ENCODE assay signal across 21 mouse cellular contexts in genomic region chr2:10236554-10236953, GRCm38 (mm10).
"Had no signal": no experiment of that assay in that cellular context is flagged by ENCODE, and none has a peak within 500 bp of the region (broad histone marks: within the 10 kb centered on the region; RNA-seq: fewer than 3 reads in every experiment).

No protein-coding gene starts in this region.

- H3K27me3 ChIP-seq: kidney, embryonic 15.5 days; limb, embryonic 12.5 days; limb, embryonic 15.5 days; liver, embryonic 12.5 days; midbrain, embryonic 15.5 days; neural tube, embryonic 12.5 days; neural tube, embryonic 15.5 days had no signal

- H3K36me3 ChIP-seq: kidney, embryonic 15.5 days; limb, embryonic 12.5 days; limb, embryonic 15.5 days; liver, embryonic 12.5 days; midbrain, embryonic 15.5 days; neural tube, embryonic 12.5 days; neural tube, embryonic 15.5 days had no signal

- H3K4me2 ChIP-seq: kidney, embryonic 15.5 days; limb, embryonic 12.5 days; limb, embryonic 15.5 days; liver, embryonic 12.5 days; midbrain, embryonic 15.5 days; neural tube, embryonic 12.5 days; neural tube, embryonic 15.5 days had no signal

- ATAC-seq: liver, embryonic 12.5 days; midbrain, embryonic 15.5 days had no signal

- H3K4me3 ChIP-seq: kidney, embryonic 15.5 days; limb, embryonic 12.5 days; limb, embryonic 15.5 days; liver, embryonic 12.5 days; megakaryocyte, embryonic 14.5 days; midbrain, embryonic 10.5 days; midbrain, embryonic 15.5 days; neural tube, embryonic 12.5 days; neural tube, embryonic 15.5 days had no signal

- H3K4me1 ChIP-seq: kidney, embryonic 15.5 days; limb, embryonic 12.5 days; limb, embryonic 15.5 days; liver, embryonic 12.5 days; midbrain, embryonic 10.5 days; midbrain, embryonic 15.5 days; neural tube, embryonic 12.5 days; neural tube, embryonic 15.5 days had no signal

- H3K27ac ChIP-seq: kidney, embryonic 15.5 days; limb, embryonic 12.5 days; limb, embryonic 15.5 days; liver, embryonic 12.5 days; macrophage; midbrain, embryonic 10.5 days; midbrain, embryonic 15.5 days; neural tube, embryonic 12.5 days; neural tube, embryonic 15.5 days had no signal

- H3K9ac ChIP-seq: kidney, embryonic 15.5 days; limb, embryonic 12.5 days; limb, embryonic 15.5 days; liver, embryonic 12.5 days; midbrain, embryonic 15.5 days; neural tube, embryonic 12.5 days; neural tube, embryonic 15.5 days had no signal

- H3K9me3 ChIP-seq: kidney, embryonic 15.5 days; limb, embryonic 12.5 days; limb, embryonic 15.5 days; liver, embryonic 12.5 days; midbrain, embryonic 15.5 days; neural tube, embryonic 12.5 days; neural tube, embryonic 15.5 days had no signal

- DNase-seq: kidney, adult 11 months; kidney, adult 8-10 months; kidney, postnatal 10 days; kidney, postnatal 36 days; left cerebral cortex, postnatal 4 days; lung, adult 2 months; lung, postnatal 14 days; right cerebral cortex, adult 18-20 months; right cerebral cortex, postnatal 14 days; right cerebral cortex, postnatal 4 days; thymus, postnatal 25 days had no signal
